8 mouse cellular contexts compared by ENCODE assay signal in genomic region chr11:44684486-44685076, GRCm38 (mm10).
DNase-seq lines count a peak whose midpoint lies in the region; ATAC-seq lines count a peak whose summit lies in the region.

No protein-coding gene starts in this region.

- WGBS in limb, embryonic 10.5 days = 63% methylated on average over 20 of the region's 20 CpGs
- 55% methylated on average over 20 of the region's 20 CpGs for WGBS in neural tube, embryonic 15.5 days

- ATAC-seq in neural tube, embryonic 15.5 days (ENCODE audit: low FRiP score) = no peak
- ATAC-seq in megakaryocyte, adult 5-6 weeks (ENCODE audit: poor library complexity, severe bottlenecking) = no peak

- H3K27ac ChIP-seq in limb, embryonic 10.5 days = peak overlapping the region; percentile 43
- peak overlapping the region; percentile 45 for H3K27ac ChIP-seq in neural tube, embryonic 15.5 days (replicated peaks)

- no peak overlapping the region for H3K4me3 ChIP-seq in limb, embryonic 10.5 days
- no peak overlapping the region for H3K4me3 ChIP-seq in neural tube, embryonic 15.5 days (replicated peaks)

- H3K36me3 ChIP-seq in limb, embryonic 10.5 days = no peaks in the 10 kb centered on the region
- H3K36me3 ChIP-seq in neural tube, embryonic 15.5 days = no peaks in the 10 kb centered on the region

- intact Hi-C loops in heart, postnatal 36 days (cut with DNase I) = loop anchor here (2.0 to 5.0 kb wide), 2 partner anchors 16 to 33 kb away; no protein-coding TSS in a partner anchor
- intact Hi-C loops in left cerebral cortex, postnatal 4 days (cut with DNase I) = no loop called here

- no peak overlapping the region for H3K9ac ChIP-seq in neural tube, embryonic 15.5 days (replicated peaks)

- no peaks in the 10 kb centered on the region for H3K9me3 ChIP-seq in limb, embryonic 10.5 days (replicated peaks)
- H3K9me3 ChIP-seq in neural tube, embryonic 15.5 days (replicated peaks) = no peaks in the 10 kb centered on the region

- no peaks in the 10 kb centered on the region for H3K27me3 ChIP-seq in limb, embryonic 10.5 days (ENCODE audit: low read depth, poor library complexity, severe bottlenecking)
- no peaks in the 10 kb centered on the region for H3K27me3 ChIP-seq in neural tube, embryonic 15.5 days (replicated peaks)

- H3K4me1 ChIP-seq in limb, embryonic 10.5 days = peaks cover 64% of the 10 kb centered on the region
- peaks cover 55% of the 10 kb centered on the region for H3K4me1 ChIP-seq in neural tube, embryonic 15.5 days

- DNase-seq in kidney, adult 11 months = peak; percentile 36
- DNase-seq in kidney, adult 8-10 months = no peak
- DNase-seq in heart, postnatal 36 days = peak; percentile 49 to 54
- peak; percentile 28 for DNase-seq in limb, embryonic 10.5 days (ENCODE audit: low spot score)
- no peak for DNase-seq in left cerebral cortex, postnatal 4 days
- no peak for DNase-seq in cerebellum, adult 11 months

- peak overlapping the region; percentile 7 for H3K4me2 ChIP-seq in neural tube, embryonic 15.5 days

Comparison
In these comparisons a context has a peak if more than half of its experiments do, and no peak if none do; other contexts are left out.
1. DNase-seq: peak in kidney, adult 11 months (single experiment), heart, postnatal 36 days (2 of 2) and limb, embryonic 10.5 days (single experiment); none in kidney, adult 8-10 months (0 of 2), left cerebral cortex, postnatal 4 days (single experiment) and cerebellum, adult 11 months (single experiment).